Mouse (Mus musculus) C2C12 (cell line): ENCODE data around the gene Gorasp2.

Experiments used
- CEBPB ChIP-seq: IDR thresholded peaks from one replicate; pipeline ENCODE4 v1.6.1; 2011; ENCODE audit warnings: low read depth, mild to moderate bottlenecking, control low read depth, moderate library complexity
- CTCF ChIP-seq: IDR thresholded peaks from one replicate; pipeline ENCODE4 v1.5.1; 2011; ENCODE audit not compliant: control insufficient read depth, insufficient read depth, insufficient read length
- MYOG ChIP-seq: IDR thresholded peaks from one replicate; pipeline ENCODE4 v1.6.1; 2011; ENCODE audit not compliant: control insufficient read depth, insufficient read length; ENCODE audit errors: extremely low read depth
- USF1 ChIP-seq: IDR thresholded peaks from one replicate; pipeline ENCODE4 v1.6.1; 2011; ENCODE audit warnings: low read depth, mild to moderate bottlenecking, control low read depth, moderate library complexity

- TF ChIP-seq CTCF (no peak), MYOG (no peak), CEBPB (no peak), USF1 (no peak)
Measured at GRCm38 (mm10) chr2:70645266-70645780, 16.1 kb upstream of the Gorasp2 start.
